Mouse (Mus musculus): ENCODE data around the gene Col4a2. TPM values are rescaled to one million over a fixed set of nuclear protein-coding genes. Genes with fewer than 3 reads are reported as not detected.

The Col4a2 gene
- polyA plus RNA-seq, 1 experiment, result 36.0 TPM

- Histone ChIP-seq H3K4me1 (ENCODE audit: control insufficient read depth, insufficient read depth, insufficient read length) (no peaks in the 10 kb centered on the region), H3K27ac (ENCODE audit: insufficient read depth, low read length) (no peak overlapping the region), H3K36me3 (ENCODE audit: control insufficient read depth, insufficient read depth, low read length) (no peaks in the 10 kb centered on the region), H3K27me3 (ENCODE audit: control insufficient read depth, insufficient read depth, low read length) (no peaks in the 10 kb centered on the region), H3K4me3 (ENCODE audit: extremely low read depth, insufficient read depth, insufficient read length) (no peak overlapping the region)
- 63% methylated on average over 7 of the region's 7 CpGs for WGBS
- no peak for TF ChIP-seq POLR2A (IDR thresholded peaks at IDR 0.05; ENCODE audit: low read depth, low read length)
- no peak for TF ChIP-seq CTCF (IDR thresholded peaks at IDR 0.05; ENCODE audit: extremely low read depth, insufficient read depth, insufficient read length, insufficient replicate concordance)
- no peak for DNase-seq (ENCODE audit: low read depth in 1 of 2, low spot score in 2 of 2)
Measured at GRCm38 (mm10) chr8:11321841-11322240, 9.2 kb downstream of the Col4a2 start.

GRCm38 (mm10) chr8:11322724-11323585 is 10.3 kb downstream of the Col4a2 start:
- H3K4me1 ChIP-seq (ENCODE audit: control insufficient read depth, insufficient read depth, insufficient read length), result no peaks in the 10 kb centered on the region
- no peaks in the 10 kb centered on the region for H3K36me3 ChIP-seq (ENCODE audit: control insufficient read depth, insufficient read depth, low read length)
- 26% methylated on average over 5 of the region's 5 CpGs for WGBS
- no peak overlapping the region for H3K4me3 ChIP-seq (ENCODE audit: extremely low read depth, insufficient read depth, insufficient read length)
- TF ChIP-seq CTCF (IDR thresholded peaks at IDR 0.05; ENCODE audit: extremely low read depth, insufficient read depth, insufficient read length, insufficient replicate concordance), result no peak
- TF ChIP-seq POLR2A (IDR thresholded peaks at IDR 0.05; ENCODE audit: low read depth, low read length), result no peak
- no peaks in the 10 kb centered on the region for H3K27me3 ChIP-seq (ENCODE audit: control insufficient read depth, insufficient read depth, low read length)
- no peak for DNase-seq (ENCODE audit: low read depth in 1 of 2, low spot score in 2 of 2)
- H3K27ac ChIP-seq (ENCODE audit: insufficient read depth, low read length), result no peak overlapping the region

- no peaks in the 10 kb centered on the region for H3K36me3 ChIP-seq (ENCODE audit: control insufficient read depth, insufficient read depth, low read length)
- H3K4me3 ChIP-seq (ENCODE audit: extremely low read depth, insufficient read depth, insufficient read length), result no peak overlapping the region
- no peak for DNase-seq (ENCODE audit: low read depth in 1 of 2, low spot score in 2 of 2)
- H3K27me3 ChIP-seq (ENCODE audit: control insufficient read depth, insufficient read depth, low read length), result no peaks in the 10 kb centered on the region
- WGBS, result 67% methylated on average over 1 of the region's 1 CpGs
- no peaks in the 10 kb centered on the region for H3K4me1 ChIP-seq (ENCODE audit: control insufficient read depth, insufficient read depth, insufficient read length)
- H3K27ac ChIP-seq (ENCODE audit: insufficient read depth, low read length), result 0 out of 2 replicates have a peak overlapping the region, but pooled peaks have one; percentile 18
- TF ChIP-seq CTCF (IDR thresholded peaks at IDR 0.05; ENCODE audit: extremely low read depth, insufficient read depth, insufficient read length, insufficient replicate concordance) (no peak), POLR2A (IDR thresholded peaks at IDR 0.05; ENCODE audit: low read depth, low read length) (no peak)
Measured at GRCm38 (mm10) chr8:11323681-11324080, 11.1 kb downstream of the Col4a2 start.

- no peaks in the 10 kb centered on the region for H3K36me3 ChIP-seq (ENCODE audit: control insufficient read depth, insufficient read depth, low read length)
- H3K27me3 ChIP-seq (ENCODE audit: control insufficient read depth, insufficient read depth, low read length), result no peaks in the 10 kb centered on the region
- TF ChIP-seq CTCF (IDR thresholded peaks at IDR 0.05; ENCODE audit: extremely low read depth, insufficient read depth, insufficient read length, insufficient replicate concordance) (no peak), POLR2A (IDR thresholded peaks at IDR 0.05; ENCODE audit: low read depth, low read length) (no peak)
- no peak overlapping the region for H3K4me3 ChIP-seq (ENCODE audit: extremely low read depth, insufficient read depth, insufficient read length)
- 77% methylated on average over 6 of the region's 6 CpGs for WGBS
- no peak for DNase-seq (ENCODE audit: low read depth in 1 of 2, low spot score in 2 of 2)
- no peak overlapping the region for H3K27ac ChIP-seq (ENCODE audit: insufficient read depth, low read length)
- no peaks in the 10 kb centered on the region for H3K4me1 ChIP-seq (ENCODE audit: control insufficient read depth, insufficient read depth, insufficient read length)
Measured at GRCm38 (mm10) chr8:11324801-11325395, 12.3 kb downstream of the Col4a2 start.

GRCm38 (mm10) chr8:11327298-11327697 is 14.7 kb downstream of the Col4a2 start:
- H3K4me1 ChIP-seq (ENCODE audit: control insufficient read depth, insufficient read depth, insufficient read length), result no peaks in the 10 kb centered on the region

GRCm38 (mm10) chr8:11327722-11328417 is 15.3 kb downstream of the Col4a2 start:
- Histone ChIP-seq H3K27ac (ENCODE audit: insufficient read depth, low read length) (no peak overlapping the region; the same call in 1 of the 2 replicates), H3K36me3 (ENCODE audit: control insufficient read depth, insufficient read depth, low read length) (no peaks in the 10 kb centered on the region), H3K27me3 (ENCODE audit: control insufficient read depth, insufficient read depth, low read length) (no peaks in the 10 kb centered on the region), H3K4me1 (ENCODE audit: control insufficient read depth, insufficient read depth, insufficient read length) (no peaks in the 10 kb centered on the region), H3K4me3 (ENCODE audit: extremely low read depth, insufficient read depth, insufficient read length) (no peak overlapping the region)
- no peak for DNase-seq (ENCODE audit: low read depth in 1 of 2, low spot score in 2 of 2)
- TF ChIP-seq POLR2A (IDR thresholded peaks at IDR 0.05; ENCODE audit: low read depth, low read length), result no peak
- 83% methylated on average over 5 of the region's 5 CpGs for WGBS

More at GRCm38 (mm10) chr8:11327298-11327697, 14.7 kb downstream of the Col4a2 start:
- no peak for DNase-seq (ENCODE audit: low read depth in 1 of 2, low spot score in 2 of 2)
- no peak overlapping the region for H3K4me3 ChIP-seq (ENCODE audit: extremely low read depth, insufficient read depth, insufficient read length)
- H3K27me3 ChIP-seq (ENCODE audit: control insufficient read depth, insufficient read depth, low read length), result no peaks in the 10 kb centered on the region
- WGBS, result 72% methylated on average over 4 of the region's 4 CpGs
- H3K36me3 ChIP-seq (ENCODE audit: control insufficient read depth, insufficient read depth, low read length), result no peaks in the 10 kb centered on the region
- TF ChIP-seq POLR2A (IDR thresholded peaks at IDR 0.05; ENCODE audit: low read depth, low read length), result no peak
- no peak for TF ChIP-seq CTCF (IDR thresholded peaks at IDR 0.05; ENCODE audit: extremely low read depth, insufficient read depth, insufficient read length, insufficient replicate concordance)
- no peak overlapping the region for H3K27ac ChIP-seq (ENCODE audit: insufficient read depth, low read length)
